Mouse (Mus musculus) hindbrain, postnatal 0 days (tissue): ENCODE results near the gene Mlkl. TPM values are rescaled to one million over a fixed set of nuclear protein-coding genes. Genes with fewer than 3 reads are reported as not detected.
A peak's percentile ranks its signal among the peaks of the same experiment; 100 is the strongest.

Source experiments
- ATAC-seq: fragments of 200-750 bp; cut with Nextera tagmentation; 2 replicates; pipeline ENCODE4 v1.8.0; 2017; ENCODE audit warnings: mild to moderate bottlenecking, moderate TSS enrichment, moderate library complexity
- DNase-seq: peaks from one replicate; pipeline ENCODE4 v3.0.0-alpha.2; 2015; ENCODE audit warnings: low spot score
- H3K27ac ChIP-seq: fragments of 300-500 bp; sonication (generic); 2 replicates; pipeline ENCODE4 v1.5.1; 2014; ENCODE audit warnings: mild to moderate bottlenecking
- H3K27me3 ChIP-seq: fragments of 300-500 bp; sonication (generic); 2 replicates; pipeline ENCODE4 v1.6.1; 2014; ENCODE audit warnings: low read length, mixed read lengths; ENCODE audit not compliant: insufficient read depth
- H3K36me3 ChIP-seq: fragments of 300-500 bp; sonication (generic); 2 replicates; pipeline ENCODE4 v1.6.1; 2014; ENCODE audit warnings: low read length, mixed read lengths; ENCODE audit not compliant: insufficient read depth
- H3K4me1 ChIP-seq: fragments of 300-500 bp; sonication (generic); 2 replicates; pipeline ENCODE4 v1.6.1; 2014; ENCODE audit warnings: antibody characterized with exemption, low read length, mixed read lengths; ENCODE audit not compliant: insufficient read depth
- H3K4me2 ChIP-seq: fragments of 300-500 bp; sonication (generic); 2 replicates; pipeline ENCODE4 v1.6.1; 2014; ENCODE audit warnings: low read depth, mild to moderate bottlenecking, low read length, moderate library complexity, mixed read lengths
- H3K4me3 ChIP-seq: fragments of 300-500 bp; sonication (generic); 2 replicates; pipeline ENCODE4 v1.5.1; 2014; ENCODE audit warnings: low read length
- H3K9ac ChIP-seq: fragments of 300-500 bp; sonication (generic); replicated peaks from 2 replicates; pipeline ENCODE4 v1.6.1; 2014; ENCODE audit warnings: mild to moderate bottlenecking, low read length, moderate library complexity, mixed read lengths
- H3K9me3 ChIP-seq: fragments of 300-500 bp; sonication (generic); 2 replicates; pipeline ENCODE4 v1.6.1; 2016; ENCODE audit warnings: low read length, mixed read lengths
- CTCF ChIP-seq: IDR thresholded peaks from 2 replicates; pipeline ENCODE4 v1.5.1; 2016; ENCODE audit warnings: antibody characterized with exemption, control low read depth, low read depth
- WGBS: fragments of 180-500 bp; shearing (Covaris S2); extraction: QIAGEN DNeasy Blood & Tissue Kit; methylation state at CpG from one replicate; pipeline ENCODE4 v1.1.7; 2014; 5-methylcytosine and 5-hydroxymethylcytosine counted together
- polyA plus RNA-seq: library from polyadenylated mRNA; unstranded; fragments of >200 nt; fragmentation: Nextera tagmentation; extraction: Ambion mirVana; gene quantifications from 2 replicates; pipeline ENCODE4 v1.2.1, GENCODE M21; 2015
- total RNA-seq: library from RNA; depleted of rRNA; stranded (reverse); fragments of >200 nt; gene quantifications from 2 replicates; pipeline ENCODE4 v1.2.3, GENCODE M21; 2014

The Mlkl gene
- total and polyA plus RNA-seq, 2 experiments from 2014 or later, result 0.60 to 0.63 TPM

- no peaks in the 10 kb centered on the region for H3K27me3 ChIP-seq
- no peaks in the 10 kb centered on the region for H3K9me3 ChIP-seq
- no peak overlapping the region for H3K9ac ChIP-seq
- H3K4me1 ChIP-seq, result no peaks in the 10 kb centered on the region
- H3K27ac ChIP-seq, result no peak overlapping the region
- WGBS, result 76% methylated on average over 8 of the region's 8 CpGs
- TF ChIP-seq CTCF, result no peak
- DNase-seq, result no peak
- no peaks in the 10 kb centered on the region for H3K36me3 ChIP-seq
- no peak for ATAC-seq
- H3K4me3 ChIP-seq, result no peak overlapping the region
- H3K4me2 ChIP-seq, result no peak overlapping the region
Observed at GRCm38 (mm10) chr8:111363489-111363888, 25.5 kb upstream of the Mlkl start.

- ATAC-seq (no peak), DNase-seq (no peak)
- Histone ChIP-seq H3K9ac (no peak overlapping the region), H3K4me3 (no peak overlapping the region), H3K27me3 (no peaks in the 10 kb centered on the region), H3K4me1 (no peaks in the 10 kb centered on the region), H3K9me3 (no peaks in the 10 kb centered on the region), H3K36me3 (no peaks in the 10 kb centered on the region), H3K27ac (no peak overlapping the region), H3K4me2 (no peak overlapping the region)
- 61% methylated on average over 7 of the region's 7 CpGs for WGBS
- TF ChIP-seq CTCF, result no peak
Observed at GRCm38 (mm10) chr8:111360579-111361209, 22.7 kb upstream of the Mlkl start.

GRCm38 (mm10) chr8:111359936-111360335 is 22.0 kb upstream of the Mlkl start:
- H3K9me3 ChIP-seq, result no peaks in the 10 kb centered on the region
- H3K4me2 ChIP-seq, result no peak overlapping the region
- H3K27me3 ChIP-seq, result no peaks in the 10 kb centered on the region
- no peak overlapping the region for H3K9ac ChIP-seq
- H3K4me1 ChIP-seq, result no peaks in the 10 kb centered on the region
- ATAC-seq, result no peak
- WGBS, result 65% methylated on average over 5 of the region's 5 CpGs
- no peak overlapping the region for H3K27ac ChIP-seq
- no peak for TF ChIP-seq CTCF
- no peaks in the 10 kb centered on the region for H3K36me3 ChIP-seq
- no peak overlapping the region for H3K4me3 ChIP-seq
- DNase-seq, result no peak

GRCm38 (mm10) chr8:111358905-111359304 is 20.9 kb upstream of the Mlkl start:
- Histone ChIP-seq H3K4me1 (no peaks in the 10 kb centered on the region), H3K36me3 (no peaks in the 10 kb centered on the region), H3K9me3 (no peaks in the 10 kb centered on the region), H3K27me3 (no peaks in the 10 kb centered on the region), H3K4me3 (no peak overlapping the region), H3K9ac (no peak overlapping the region), H3K4me2 (no peak overlapping the region), H3K27ac (no peak overlapping the region)
- DNase-seq (no peak), ATAC-seq (no peak)
- TF ChIP-seq CTCF, result no peak
- WGBS, result 60% methylated on average over 1 of the region's 1 CpGs

- Histone ChIP-seq H3K4me3 (no peak overlapping the region), H3K9me3 (no peaks in the 10 kb centered on the region), H3K9ac (no peak overlapping the region), H3K4me1 (0 out of 2 replicates have a peak, but pooled peaks cover 3% of the 10 kb centered on the region), H3K27ac (no peak overlapping the region), H3K4me2 (no peak overlapping the region), H3K36me3 (no peaks in the 10 kb centered on the region), H3K27me3 (no peaks in the 10 kb centered on the region)
- ATAC-seq, result no peak
- DNase-seq, result peak; percentile 40
- no peak for TF ChIP-seq CTCF
- 77% methylated on average over 4 of the region's 4 CpGs for WGBS
Observed at GRCm38 (mm10) chr8:111357433-111357832, 19.5 kb upstream of the Mlkl start.

- Histone ChIP-seq H3K9ac (no peak overlapping the region), H3K27me3 (no peaks in the 10 kb centered on the region), H3K4me2 (no peak overlapping the region), H3K27ac (no peak overlapping the region), H3K36me3 (no peaks in the 10 kb centered on the region), H3K4me1 (0 out of 2 replicates have a peak, but pooled peaks cover 3% of the 10 kb centered on the region), H3K4me3 (no peak overlapping the region), H3K9me3 (no peaks in the 10 kb centered on the region)
- TF ChIP-seq CTCF, result peak; percentile 30; the same call in 1 of the 2 replicates
- WGBS, result 70% methylated on average over 9 of the region's 9 CpGs
- DNase-seq (peak; percentile 62), ATAC-seq (peak; percentile 85; the same call in 1 of the 2 replicates)
Observed at GRCm38 (mm10) chr8:111353497-111353896, 15.5 kb upstream of the Mlkl start.

GRCm38 (mm10) chr8:111352289-111352688 is 14.3 kb upstream of the Mlkl start:
- H3K4me3 ChIP-seq, result no peak overlapping the region
- H3K27me3 ChIP-seq, result no peaks in the 10 kb centered on the region
- H3K4me1 ChIP-seq, result 0 out of 2 replicates have a peak, but pooled peaks cover 3% of the 10 kb centered on the region
- H3K4me2 ChIP-seq, result no peak overlapping the region
- 93% methylated on average over 5 of the region's 5 CpGs for WGBS
- no peaks in the 10 kb centered on the region for H3K9me3 ChIP-seq
- no peak for TF ChIP-seq CTCF
- DNase-seq (no peak), ATAC-seq (no peak)
- no peaks in the 10 kb centered on the region for H3K36me3 ChIP-seq
- H3K27ac ChIP-seq, result no peak overlapping the region
- H3K9ac ChIP-seq, result no peak overlapping the region
